In the genomic region with DNA sequence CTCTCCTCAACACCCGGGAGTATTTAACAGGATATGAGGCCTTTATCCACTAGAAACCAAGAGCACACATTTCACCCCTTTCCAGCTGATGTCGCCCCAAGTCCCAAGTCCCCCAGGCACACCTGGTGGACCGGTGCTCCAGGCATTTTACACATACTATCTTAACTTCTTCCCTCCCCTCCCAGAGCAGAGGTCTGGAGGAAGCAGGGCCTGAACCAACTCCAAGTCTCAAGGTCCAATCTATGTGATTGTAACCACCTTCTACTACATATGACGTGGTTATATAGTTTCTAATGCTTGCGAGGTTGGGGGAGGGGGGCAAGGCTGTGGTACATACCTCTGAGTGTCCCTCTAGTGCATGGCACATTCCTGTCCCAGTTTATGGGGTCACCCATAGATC, we compare ENCODE assay signal across 13 mouse cellular contexts. TPM values are rescaled to one million over a fixed set of nuclear protein-coding genes. Genes with fewer than 3 reads are reported as not detected.
"Had no signal": no experiment of that assay in that cellular context is flagged by ENCODE, and none has a peak within 500 bp of the region (broad histone marks: within the 10 kb centered on the region; RNA-seq: fewer than 3 reads in every experiment).

No protein-coding gene starts in this region.

- H3K9me3 ChIP-seq: liver, embryonic 12.5 days; midbrain, embryonic 10.5 days; neural tube, embryonic 13.5 days had no signal

- H3K4me3 ChIP-seq: layer of hippocampus, adult 2 months; liver, embryonic 12.5 days; midbrain, embryonic 10.5 days; neural tube, embryonic 13.5 days had no signal

- H3K27ac ChIP-seq: layer of hippocampus, adult 2 months; liver, embryonic 12.5 days; midbrain, embryonic 10.5 days; neural tube, embryonic 13.5 days had no signal

- ATAC-seq: liver, embryonic 12.5 days had no signal

- H3K36me3 ChIP-seq: liver, embryonic 12.5 days; midbrain, embryonic 10.5 days; neural tube, embryonic 13.5 days had no signal

- H3K4me2 ChIP-seq: liver, embryonic 12.5 days had no signal

- H3K9ac ChIP-seq: liver, embryonic 12.5 days; lung, embryonic 14.5 days had no signal

- DNase-seq: kidney, adult 18-20 months; lung, embryonic 14.5 days; midbrain, embryonic 14.5 days; right cerebral cortex, adult 18-20 months; right cerebral cortex, postnatal 4 days; spleen, adult 18-20 months; thymus, postnatal 4 days had no signal

RNA-seq across cellular contexts. Expression of gene Wnt4, which starts 4.8 kb away (rescaled TPM):
- total RNA-seq: megakaryocyte, adult 5-6 weeks; monocyte, adult 5-6 weeks had no signal
